Mouse (Mus musculus) thymus, adult 2 months (tissue): ENCODE results near the gene Ppp1r14c. TPM values are rescaled to one million over a fixed set of nuclear protein-coding genes. Genes with fewer than 3 reads are reported as not detected.

Experiments
- DNase-seq: peaks from one replicate; pipeline ENCODE4 v3.0.0; 2021
- H3K27ac ChIP-seq: fragments of 200-500 bp; 2 replicates; pipeline ENCODE4 v1.5.1; 2012; ENCODE audit warnings: low read length, control low read depth; ENCODE audit not compliant: control insufficient read depth, insufficient read depth
- H3K27me3 ChIP-seq: fragments of 200-500 bp; 2 replicates; pipeline ENCODE4 v1.6.1; 2012; ENCODE audit warnings: mild to moderate bottlenecking, low read length, moderate library complexity, mixed read lengths; ENCODE audit not compliant: control insufficient read depth, insufficient read depth
- H3K36me3 ChIP-seq: fragments of 200-500 bp; 2 replicates; pipeline ENCODE4 v1.6.1; 2012; ENCODE audit warnings: mild to moderate bottlenecking, low read length, moderate library complexity; ENCODE audit not compliant: control insufficient read depth, insufficient read depth
- H3K4me1 ChIP-seq: fragments of 200-500 bp; replicated peaks from 2 replicates; pipeline ENCODE4 v1.6.1; 2012; ENCODE audit warnings: low read length; ENCODE audit not compliant: control insufficient read depth, insufficient read depth
- H3K4me3 ChIP-seq: fragments of 200-500 bp; 2 replicates; pipeline ENCODE4 v1.5.1; 2012; ENCODE audit warnings: mild to moderate bottlenecking, low read length, control low read depth, moderate library complexity; ENCODE audit not compliant: control insufficient read depth, insufficient read depth
- CTCF ChIP-seq: fragments of 200-500 bp; IDR thresholded peaks from 2 replicates; pipeline ENCODE4 v1.5.1; 2012; ENCODE audit warnings: mild to moderate bottlenecking, control low read depth, low read length, moderate library complexity, borderline replicate concordance; ENCODE audit not compliant: control insufficient read depth, poor library complexity, insufficient read depth; ENCODE audit errors: extremely low read depth
- POLR2A ChIP-seq: fragments of 200-500 bp; IDR thresholded peaks from 2 replicates; pipeline ENCODE4 v1.6.1; 2012; ENCODE audit warnings: mild to moderate bottlenecking, low read length, control low read depth, moderate library complexity; ENCODE audit not compliant: control insufficient read depth, poor library complexity, insufficient read depth; ENCODE audit errors: extremely low read depth
- WGBS: fragments of 180-500 bp; shearing (Covaris S2); methylation state at CpG from one replicate; pipeline ENCODE4 v1.1.7; 2018; 5-methylcytosine and 5-hydroxymethylcytosine counted together
- polyA plus RNA-seq: library from polyadenylated mRNA; depleted of rRNA; stranded (reverse); fragments of >200 nt; gene quantifications from 2 replicates; pipeline ENCODE4 v1.2.3, GENCODE M21; 2012

The Ppp1r14c gene
- polyA plus RNA-seq, 1 experiment = 2.3 TPM

DNA sequence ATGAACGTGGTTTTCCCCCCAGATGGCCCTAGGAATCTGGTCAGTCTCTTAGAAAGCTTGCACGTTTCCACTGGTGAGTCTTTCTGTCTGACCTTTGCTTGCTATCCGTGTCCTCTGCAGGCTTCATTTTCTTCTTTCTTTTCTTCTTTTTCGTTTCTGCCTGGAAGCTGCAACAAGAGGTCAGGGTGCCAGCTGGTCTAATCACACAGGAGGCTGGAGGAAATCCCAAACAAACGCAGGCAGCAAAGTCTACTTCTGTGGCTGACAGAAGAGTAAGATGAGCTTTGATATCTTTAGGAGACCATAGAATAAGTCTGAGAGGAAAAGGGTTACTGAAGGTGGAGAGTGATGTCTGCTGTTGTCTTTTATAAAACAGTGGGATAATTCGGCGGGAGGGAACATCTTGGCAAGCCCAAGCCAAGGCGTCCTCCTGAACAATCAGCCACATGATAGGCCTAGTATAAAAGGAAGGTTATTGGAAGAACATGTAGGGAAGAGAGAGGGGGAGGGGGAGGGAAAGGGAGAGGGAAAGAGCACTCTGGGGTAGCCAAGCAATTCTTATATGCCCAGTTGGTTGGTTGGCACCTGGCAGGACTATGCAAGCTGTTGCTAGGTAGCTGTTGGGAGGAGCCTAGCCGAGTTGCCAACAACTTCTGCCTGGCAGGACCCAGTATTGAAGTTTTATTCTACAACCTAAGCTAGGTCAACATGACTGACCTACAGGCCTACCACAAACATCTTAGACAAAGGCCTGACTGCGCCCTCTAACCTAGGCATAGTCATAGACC, 30.3 kb downstream of the Ppp1r14c start:
- TF ChIP-seq POLR2A (no peak), CTCF (no peak)
- no peaks in the 10 kb centered on the region for H3K27me3 ChIP-seq
- 90% methylated on average over 10 of the region's 10 CpGs for WGBS
- no peak overlapping the region for H3K4me3 ChIP-seq
- DNase-seq = no peak
- H3K27ac ChIP-seq = no peak overlapping the region
- H3K36me3 ChIP-seq = no peaks in the 10 kb centered on the region
- no peaks in the 10 kb centered on the region for H3K4me1 ChIP-seq

DNA sequence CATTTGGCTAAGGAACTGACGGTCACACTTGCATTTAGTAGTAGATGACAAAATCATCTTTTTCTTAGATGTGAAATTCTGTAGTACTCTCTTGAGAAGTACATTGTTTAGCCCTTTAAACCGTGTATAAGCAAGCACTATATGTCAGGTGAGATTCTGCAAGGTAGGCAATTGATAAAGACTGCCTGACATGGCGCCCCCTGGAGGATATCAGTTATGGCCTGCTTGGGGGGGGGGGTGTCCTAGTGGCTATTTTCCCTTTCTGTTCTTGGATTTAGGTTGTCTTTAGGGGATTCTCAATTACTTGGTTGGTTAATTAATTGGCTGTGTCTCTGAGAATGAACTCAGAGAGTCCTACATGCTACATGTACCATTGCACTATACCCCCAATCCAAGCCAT, 31.5 kb downstream of the Ppp1r14c start:
- H3K36me3 ChIP-seq = no peaks in the 10 kb centered on the region
- WGBS = 86% methylated on average over 3 of the region's 3 CpGs
- no peak overlapping the region for H3K27ac ChIP-seq
- no peaks in the 10 kb centered on the region for H3K27me3 ChIP-seq
- TF ChIP-seq POLR2A (no peak), CTCF (no peak)
- no peak overlapping the region for H3K4me3 ChIP-seq
- no peak for DNase-seq
- H3K4me1 ChIP-seq = no peaks in the 10 kb centered on the region

DNA sequence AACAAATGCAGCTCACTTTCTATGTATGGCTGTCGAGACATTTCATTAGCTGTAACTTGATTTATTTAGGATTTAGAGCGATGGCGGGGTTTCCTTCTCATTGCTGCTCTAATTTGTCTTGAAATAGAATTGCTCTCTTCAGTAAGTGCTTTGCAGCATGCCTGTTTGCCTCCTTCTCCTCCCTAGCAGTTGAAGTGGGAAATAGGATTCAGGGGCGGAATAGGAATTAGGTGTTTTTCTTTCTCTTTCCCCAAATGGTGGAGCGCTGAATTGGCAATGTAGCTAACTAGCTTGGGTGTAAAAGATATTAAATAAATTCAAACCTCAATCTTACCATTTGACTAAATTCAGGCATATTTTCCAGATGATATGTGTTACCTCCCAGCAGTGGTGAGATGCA, 32.2 kb downstream of the Ppp1r14c start:
- TF ChIP-seq POLR2A (no peak), CTCF (no peak)
- Histone ChIP-seq H3K36me3 (no peaks in the 10 kb centered on the region), H3K4me3 (no peak overlapping the region), H3K27me3 (no peaks in the 10 kb centered on the region), H3K27ac (no peak overlapping the region), H3K4me1 (no peaks in the 10 kb centered on the region)
- WGBS = 95% methylated on average over 5 of the region's 5 CpGs
- no peak for DNase-seq

DNA sequence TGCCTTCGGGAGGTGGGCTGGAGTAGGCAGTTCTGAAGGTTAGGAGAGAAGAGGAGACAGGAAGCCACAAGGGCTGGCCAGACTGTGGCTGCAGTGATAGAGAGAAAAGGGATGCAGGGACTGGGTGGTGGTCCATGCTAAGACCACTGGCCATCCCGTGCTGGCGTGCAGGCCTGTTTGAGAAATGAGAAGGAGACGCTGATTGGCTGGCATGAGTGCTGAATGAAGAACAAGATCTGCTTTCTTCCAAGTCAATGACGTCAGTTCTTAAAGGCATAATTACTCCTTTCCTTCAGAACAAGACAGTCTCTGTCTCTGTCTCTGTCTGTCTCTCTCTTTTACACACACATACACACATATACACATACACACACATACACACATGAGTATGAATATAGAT, 36.4 kb downstream of the Ppp1r14c start:
- WGBS = 89% methylated on average over 5 of the region's 5 CpGs

DNA sequence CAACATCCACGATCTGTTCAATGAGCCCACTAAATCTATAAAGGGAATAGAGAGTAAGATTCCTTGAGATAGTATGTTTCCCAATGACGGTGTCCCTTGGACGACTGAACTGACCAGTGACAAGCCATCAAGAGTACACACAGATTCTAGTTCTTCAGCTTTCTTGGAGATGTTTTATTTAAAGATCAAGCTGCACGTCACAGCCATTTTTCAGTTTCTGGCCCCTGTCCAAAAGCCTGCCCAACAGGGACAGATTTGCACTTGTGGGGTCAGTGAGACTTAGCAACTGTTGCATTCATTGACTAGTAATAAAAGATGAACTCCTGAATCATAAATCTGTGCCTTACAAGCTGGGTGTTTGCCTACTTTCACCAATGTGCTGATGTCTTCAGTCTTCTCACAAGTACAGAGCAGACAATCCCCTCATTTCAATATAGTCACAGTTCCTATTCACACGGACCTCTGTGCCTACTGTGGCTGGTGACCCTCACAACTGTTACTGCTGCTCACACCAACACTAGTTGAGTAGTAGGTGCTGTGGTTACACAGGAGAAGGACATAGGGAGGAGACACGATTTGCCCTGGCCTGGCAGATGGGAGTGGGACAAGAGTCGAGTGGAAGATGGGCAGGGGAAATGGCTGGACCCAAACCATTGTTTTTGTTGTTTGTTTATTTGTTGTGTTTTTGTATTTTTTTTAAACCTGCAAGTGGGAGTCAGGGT, 37.7 kb downstream of the Ppp1r14c start:
- 90% methylated on average over 7 of the region's 7 CpGs for WGBS
- H3K4me3 ChIP-seq = no peak overlapping the region
- H3K4me1 ChIP-seq = no peaks in the 10 kb centered on the region
- TF ChIP-seq CTCF (no peak), POLR2A (no peak)
- H3K36me3 ChIP-seq = no peaks in the 10 kb centered on the region
- no peak for DNase-seq
- no peak overlapping the region for H3K27ac ChIP-seq
- H3K27me3 ChIP-seq = no peaks in the 10 kb centered on the region

More for the DNA sequence above, 36.4 kb downstream of the Ppp1r14c start:
- Histone ChIP-seq H3K36me3 (no peaks in the 10 kb centered on the region), H3K4me3 (no peak overlapping the region), H3K4me1 (no peaks in the 10 kb centered on the region), H3K27me3 (no peaks in the 10 kb centered on the region), H3K27ac (no peak overlapping the region)
- no peak for DNase-seq
- no peak for TF ChIP-seq POLR2A
- no peak for TF ChIP-seq CTCF

DNA sequence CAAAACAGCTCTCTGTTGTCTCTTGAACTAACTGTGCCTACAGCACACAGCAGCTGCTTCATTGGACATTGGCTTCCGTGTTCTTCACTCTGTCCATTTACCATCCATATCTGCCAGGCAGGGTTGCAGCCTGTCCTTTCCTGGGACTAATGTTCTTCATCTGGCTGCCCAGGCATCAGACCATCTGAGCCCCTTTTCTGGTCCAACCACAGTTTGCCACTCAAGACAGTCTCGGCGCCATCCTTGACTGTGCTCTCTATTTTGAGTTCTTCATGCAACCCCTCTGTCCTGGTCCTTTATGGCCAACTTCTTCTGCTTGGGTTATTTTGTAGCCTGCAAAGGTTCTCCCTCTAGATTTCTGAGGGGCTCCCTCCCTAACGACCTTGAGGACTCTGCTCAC, 38.5 kb downstream of the Ppp1r14c start:
- WGBS = 83% methylated on average over 4 of the region's 4 CpGs
- no peaks in the 10 kb centered on the region for H3K27me3 ChIP-seq
- H3K27ac ChIP-seq = no peak overlapping the region
- TF ChIP-seq POLR2A (no peak), CTCF (no peak)
- H3K36me3 ChIP-seq = no peaks in the 10 kb centered on the region
- H3K4me1 ChIP-seq = no peaks in the 10 kb centered on the region
- no peak for DNase-seq
- H3K4me3 ChIP-seq = no peak overlapping the region
